Mouse (Mus musculus) kidney, adult 2 months (tissue): ENCODE measurements around the gene Parp8.

ENCODE experiments used
- CTCF ChIP-seq: fragments of 200-500 bp; conservative IDR thresholded peaks from 2 replicates; pipeline ENCODE4 v1.5.1; 2011; ENCODE audit warnings: low read depth, mild to moderate bottlenecking, control low read depth, low read length, moderate library complexity, mixed read lengths; ENCODE audit not compliant: insufficient read depth, insufficient read length
- POLR2A ChIP-seq: fragments of 200-500 bp; IDR thresholded peaks from one replicate; pipeline ENCODE4 v1.6.1; 2011; ENCODE audit warnings: low read depth, low read length, control low read depth

- TF ChIP-seq POLR2A (no peak), CTCF (no peak)
These were observed 8.5 kb upstream of the Parp8 start for GRCm38 (mm10) chr13:117033676-117034308.
